In genomic region chr3:101290587-101291520, GRCm38 (mm10) we compare ENCODE assay signal across 22 mouse cellular contexts. TPM values are rescaled to one million over a fixed set of nuclear protein-coding genes. Genes with fewer than 3 reads are reported as not detected.
DNase-seq lines count a peak whose midpoint lies in the region; ATAC-seq and TF ChIP-seq lines count a peak whose summit lies in the region.
"Had no signal": no experiment of that assay in that cellular context is flagged by ENCODE, and none has a peak within 500 bp of the region (broad histone marks: within the 10 kb centered on the region; RNA-seq: fewer than 3 reads in every experiment).

No protein-coding gene starts in this region.

- H3K4me3 ChIP-seq in heart, postnatal 0 days (ENCODE audit: low read depth, low read length) = no peak overlapping the region
- H3K4me3 ChIP-seq in small intestine, adult 2 months (ENCODE audit: low read depth, low read length) = peak overlapping the region; percentile 22; the same call in 1 of the 2 replicates
- H3K4me3 ChIP-seq: heart, embryonic 10.5 days; neural tube, embryonic 15.5 days had no signal

- intact Hi-C loops in heart, postnatal 36 days (cut with DNase I) = loop anchor here (5.0 to 10.0 kb wide), 2 partner anchors 179 to 516 kb away; partner anchors contain the start of gene Ptgfrn

- no peak for DNase-seq in heart, postnatal 0 days (ENCODE audit: low spot score)
- DNase-seq in heart, postnatal 36 days = no peak
- DNase-seq in CD4-positive helper T cell, adult 2 months (ENCODE audit: low read depth, low spot score) = peak; percentile 69
- DNase-seq in embryo, embryonic 10 days (ENCODE audit: low spot score) = no peak
- no peak for DNase-seq in left cerebral cortex, adult 11 months (ENCODE audit: low spot score)
- no peak for DNase-seq in gastrocnemius, postnatal 10 days
- DNase-seq: adrenal gland, postnatal 25 days; cerebellum, postnatal 25 days; forebrain, postnatal 0 days; gastrocnemius, postnatal 14 days; kidney, postnatal 25 days; right cerebral cortex, adult 18-20 months had no signal

- H3K4me2 ChIP-seq in heart, postnatal 0 days (ENCODE audit: low read depth, low read length) = peak overlapping the region; percentile 14; the same call in 1 of the 2 replicates
- H3K4me2 ChIP-seq: neural tube, embryonic 15.5 days had no signal

- no peaks in the 10 kb centered on the region for H3K36me3 ChIP-seq in heart, postnatal 0 days (replicated peaks; ENCODE audit: control insufficient read depth, insufficient read depth, low read length)
- no peaks in the 10 kb centered on the region for H3K36me3 ChIP-seq in small intestine, adult 2 months (ENCODE audit: control insufficient read depth, insufficient read depth, low read length)
- H3K36me3 ChIP-seq: heart, embryonic 10.5 days; neural tube, embryonic 15.5 days had no signal

- TF ChIP-seq CTCF in heart, postnatal 0 days (IDR thresholded peaks at IDR 0.05; ENCODE audit: low read depth) = no peak
- no peak for TF ChIP-seq CTCF in small intestine, adult 2 months (IDR thresholded peaks at IDR 0.05; ENCODE audit: extremely low read depth, insufficient read length, insufficient replicate concordance, low read depth, low read length)

- H3K27me3 ChIP-seq in heart, postnatal 0 days (ENCODE audit: control insufficient read depth, insufficient read depth, low read length) = no peaks in the 10 kb centered on the region
- no peaks in the 10 kb centered on the region for H3K27me3 ChIP-seq in small intestine, adult 2 months (ENCODE audit: control insufficient read depth, insufficient read depth, low read length)
- H3K27me3 ChIP-seq: neural tube, embryonic 15.5 days had no signal

- 78% methylated on average over 19 of the region's 19 CpGs for WGBS in heart, postnatal 0 days
- WGBS in small intestine, adult 2 months = 72% methylated on average over 19 of the region's 19 CpGs

- TF ChIP-seq EP300 in heart, postnatal 0 days (IDR thresholded peaks at IDR 0.05; ENCODE audit: low read depth) = no peak

- ATAC-seq in heart, postnatal 0 days (ENCODE audit: insufficient read depth, low read depth) = no peak
- peak; percentile 9 for ATAC-seq in inflammation-experienced regulatory T-cells, adult 6 months
- ATAC-seq: activated CD4-positive, CD25-positive, alpha-beta regulatory T cell, adult 4 months; forebrain, postnatal 0 days had no signal

- H3K9ac ChIP-seq in heart, postnatal 0 days (replicated peaks; ENCODE audit: low read depth, low read length) = no peak overlapping the region
- H3K9ac ChIP-seq: forebrain, postnatal 0 days; neural tube, embryonic 15.5 days had no signal

- H3K4me1 ChIP-seq in heart, postnatal 0 days (ENCODE audit: control insufficient read depth, insufficient read depth) = no peaks in the 10 kb centered on the region
- no peaks in the 10 kb centered on the region for H3K4me1 ChIP-seq in small intestine, adult 2 months (ENCODE audit: control insufficient read depth, insufficient read depth, insufficient read length, low read length)

- no peak overlapping the region for H3K27ac ChIP-seq in heart, postnatal 0 days (ENCODE audit: low read depth)
- H3K27ac ChIP-seq in small intestine, adult 2 months (ENCODE audit: insufficient read depth, low read depth, low read length) = no peak overlapping the region
- H3K27ac ChIP-seq: heart, embryonic 10.5 days; neural tube, embryonic 15.5 days had no signal

- no peak for TF ChIP-seq POLR2A in small intestine, adult 2 months (IDR thresholded peaks at IDR 0.05; ENCODE audit: low read depth, low read length)

- H3K9me3 ChIP-seq in heart, postnatal 0 days (replicated peaks; ENCODE audit: control insufficient read depth, low read length) = no peaks in the 10 kb centered on the region
- H3K9me3 ChIP-seq: heart, embryonic 10.5 days; neural tube, embryonic 15.5 days had no signal

RNA-seq across cellular contexts. Expression of gene Cd2, which starts 3.1 kb away (rescaled TPM):
- total RNA-seq in heart, postnatal 0 days (2014; rRNA removed; ENCODE audit: low replicate concordance) = 0.62 TPM in 1 of 2 replicates, not detected in the other
- polyA plus RNA-seq in heart, postnatal 0 days (2015; fragmentation: Nextera tagmentation; extraction: Ambion mirVana) = 0.19 TPM in 1 of 2 replicates, not detected in the other
- under 1 TPM; 0.43 to 0.44 TPM for total RNA-seq in heart, postnatal 36 days (2021)
- polyA plus RNA-seq in inflammation-experienced regulatory T-cells, adult 6 months (2017; shearing (Covaris generic)) = 1,000 to 10,000 TPM; 1,311 to 1,764 (median 1,493) TPM
- 0.80 and 2.1 TPM in 2 replicates for polyA plus RNA-seq in small intestine, adult 2 months (2012; rRNA removed)
- under 1 TPM in 1 of 2 experiments, not detected in 1; 0.23 TPM for total RNA-seq in gastrocnemius, postnatal 10 days (2021)
- total RNA-seq: forebrain, postnatal 0 days; layer of hippocampus, postnatal 10 days; left cerebral cortex, postnatal 36 days; megakaryocyte progenitor cell, adult 5-6 weeks had no signal
- polyA plus RNA-seq: C2C12; embryonic facial prominence, embryonic 11.5 days; neural tube, embryonic 15.5 days had no signal
